Mouse (Mus musculus) ES-Bruce4 (cell line): ENCODE data around the gene Ptgds.

Source experiments
- CTCF ChIP-seq: IDR thresholded peaks from one replicate; pipeline ENCODE4 v1.8.1; 2011; ENCODE audit warnings: low read depth, low read length
- POLR2A ChIP-seq: IDR thresholded peaks from one replicate; pipeline ENCODE4 v1.8.1; 2011; ENCODE audit warnings: low read length; ENCODE audit not compliant: insufficient read depth

DNA sequence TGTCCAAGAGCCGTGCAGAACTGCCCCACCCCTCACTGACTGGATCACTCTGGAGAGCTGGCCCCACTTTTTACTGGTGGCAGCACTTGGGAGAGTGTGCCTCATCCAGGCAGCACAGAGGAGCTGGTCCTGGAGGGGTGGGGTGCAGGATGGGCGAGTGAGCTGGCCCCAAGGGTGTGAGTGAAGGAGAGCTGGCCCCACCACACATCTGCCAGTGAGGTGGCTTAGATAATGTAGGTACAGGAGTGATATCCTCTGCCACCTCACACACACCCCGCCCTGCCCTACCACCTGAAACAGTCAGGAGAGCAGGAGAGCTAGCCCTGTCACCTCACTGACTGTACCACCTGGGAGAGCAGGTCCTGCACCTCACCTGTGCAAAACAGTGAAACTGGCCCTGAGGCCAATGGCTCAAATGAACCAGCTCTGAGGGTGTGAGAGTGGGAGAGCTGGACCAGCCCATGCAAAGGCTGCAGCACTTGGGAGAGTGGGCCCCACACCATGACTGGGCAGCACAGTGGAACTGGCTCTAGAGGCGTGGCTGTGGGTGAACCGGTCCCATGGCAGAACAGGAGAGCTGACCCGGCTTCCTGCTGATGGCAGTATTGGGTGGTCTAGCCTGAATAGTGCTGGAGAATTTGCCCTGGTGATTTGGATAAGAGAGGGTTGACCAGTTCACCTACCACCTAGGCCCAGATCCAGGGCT is 18.3 kb upstream of the Ptgds start:
- TF ChIP-seq POLR2A (no peak), CTCF (no peak)
